In the genomic region with DNA sequence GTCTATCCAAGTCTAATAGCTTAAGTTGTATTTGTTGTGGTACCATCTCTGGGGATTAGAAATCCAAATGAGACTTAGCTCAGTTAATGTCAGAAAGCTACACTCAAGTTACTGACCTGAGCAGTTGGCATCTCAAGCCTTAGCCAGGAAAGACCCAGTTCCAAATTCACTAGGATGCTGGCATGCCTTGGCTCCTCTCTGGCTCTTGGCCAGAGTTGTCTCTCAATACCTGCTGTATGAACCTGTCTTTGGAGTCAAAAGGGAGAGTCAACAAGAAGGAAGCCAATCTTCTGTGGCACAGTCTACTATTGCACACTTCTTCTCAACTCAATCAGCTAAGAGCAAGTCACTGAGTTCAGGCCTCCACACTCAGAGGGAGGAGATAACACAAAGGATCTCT, we compare ENCODE assay signal across 21 mouse cellular contexts.
DNase-seq lines count a peak whose midpoint lies in the region; ATAC-seq and TF ChIP-seq lines count a peak whose summit lies in the region.
"Had no signal": no experiment of that assay in that cellular context is flagged by ENCODE, and none has a peak within 500 bp of the region (broad histone marks: within the 10 kb centered on the region; RNA-seq: fewer than 3 reads in every experiment).

No protein-coding gene starts in this region.

- no peak overlapping the region for H3K27ac ChIP-seq in cerebellum, adult 2 months (ENCODE audit: insufficient read depth, low read length)
- H3K27ac ChIP-seq in liver, postnatal 0 days (ENCODE audit: low read depth) = no peak overlapping the region
- H3K27ac ChIP-seq: embryonic facial prominence, embryonic 10.5 days; embryonic facial prominence, embryonic 12.5 days; forebrain, embryonic 13.5 days; forebrain, embryonic 15.5 days had no signal

- no peaks in the 10 kb centered on the region for H3K27me3 ChIP-seq in cerebellum, adult 2 months (ENCODE audit: control insufficient read depth, insufficient read depth, low read length)
- no peaks in the 10 kb centered on the region for H3K27me3 ChIP-seq in liver, postnatal 0 days (ENCODE audit: insufficient read depth, low read length)
- H3K27me3 ChIP-seq: CH12.LX; embryonic facial prominence, embryonic 12.5 days; forebrain, embryonic 13.5 days; forebrain, embryonic 15.5 days; Patski had no signal

- TF ChIP-seq EP300 in liver, postnatal 0 days (IDR thresholded peaks at IDR 0.05; ENCODE audit: low read depth) = no peak

- DNase-seq in cerebellum, adult 11-12 months = peak; percentile 15
- DNase-seq in cerebellum, adult 11 months = no peak
- peak; percentile 20 to 45 for DNase-seq in cerebellum, adult 2 months
- peak; percentile 66 to 74 for DNase-seq in cerebellum, postnatal 10 days
- DNase-seq in cerebellum, adult 8-10 months = no peak
- peak; percentile 14 to 18 for DNase-seq in cerebellum, postnatal 36 days
- no peak for DNase-seq in liver, postnatal 0 days
- DNase-seq: adrenal gland, adult 8-10 months; adrenal gland, postnatal 14 days; B cell, adult 2 months; forebrain, postnatal 0 days had no signal

- no peak for TF ChIP-seq POLR2A in cerebellum, adult 2 months (IDR thresholded peaks at IDR 0.05; ENCODE audit: borderline replicate concordance, insufficient read depth, low read length)

- ATAC-seq in cerebellum, adult (ENCODE audit: insufficient number of reproducible peaks, low FRiP score, low TSS enrichment) = no peak
- no peak for ATAC-seq in liver, postnatal 0 days
- ATAC-seq: activated CD4-positive, CD25-positive, alpha-beta regulatory T cell, adult 4 months; CD4-positive, CD25-positive, alpha-beta regulatory T cell, adult 4 months; forebrain, embryonic 13.5 days; forebrain, embryonic 15.5 days; forebrain, postnatal 0 days; Patski had no signal

- no peak overlapping the region for H3K9ac ChIP-seq in liver, postnatal 0 days (replicated peaks)
- H3K9ac ChIP-seq: embryonic facial prominence, embryonic 12.5 days; forebrain, embryonic 13.5 days; forebrain, embryonic 15.5 days; forebrain, postnatal 0 days had no signal

- TF ChIP-seq CTCF in cerebellum, adult 2 months (IDR thresholded peaks at IDR 0.05; ENCODE audit: borderline replicate concordance, insufficient read depth, low read depth, low read length) = no peak
- TF ChIP-seq CTCF in liver, postnatal 0 days (IDR thresholded peaks at IDR 0.05; ENCODE audit: low read depth) = no peak

- H3K4me2 ChIP-seq in liver, postnatal 0 days (ENCODE audit: low read depth, low read length) = no peak overlapping the region
- H3K4me2 ChIP-seq: embryonic facial prominence, embryonic 12.5 days; forebrain, embryonic 13.5 days; forebrain, embryonic 15.5 days had no signal

- no peaks in the 10 kb centered on the region for H3K9me3 ChIP-seq in liver, postnatal 0 days (ENCODE audit: low read length)
- H3K9me3 ChIP-seq: embryonic facial prominence, embryonic 10.5 days; embryonic facial prominence, embryonic 12.5 days; forebrain, embryonic 13.5 days; forebrain, embryonic 15.5 days; G1E had no signal

- no peaks in the 10 kb centered on the region for H3K36me3 ChIP-seq in liver, postnatal 0 days (replicated peaks; ENCODE audit: insufficient read depth, low read length)
- H3K36me3 ChIP-seq: embryonic facial prominence, embryonic 10.5 days; embryonic facial prominence, embryonic 12.5 days; forebrain, embryonic 15.5 days; G1E had no signal

- H3K4me1 ChIP-seq in cerebellum, adult 2 months (ENCODE audit: control insufficient read depth, insufficient read depth, low read length) = peaks cover 10% of the 10 kb centered on the region; the same call in 1 of the 2 replicates
- H3K4me1 ChIP-seq in liver, postnatal 0 days (ENCODE audit: insufficient read depth) = no peaks in the 10 kb centered on the region
- H3K4me1 ChIP-seq: embryonic facial prominence, embryonic 10.5 days; embryonic facial prominence, embryonic 12.5 days; forebrain, embryonic 13.5 days had no signal

- no peak overlapping the region for H3K4me3 ChIP-seq in cerebellum, adult 2 months (replicated peaks; ENCODE audit: insufficient read depth, low read depth, low read length)
- H3K4me3 ChIP-seq in liver, postnatal 0 days (ENCODE audit: low read depth, low read length) = no peak overlapping the region
- H3K4me3 ChIP-seq: embryonic facial prominence, embryonic 10.5 days; embryonic facial prominence, embryonic 12.5 days; forebrain, embryonic 13.5 days; forebrain, embryonic 15.5 days had no signal

Comparison
In these comparisons a context has a peak if more than half of its experiments do, and no peak if none do; other contexts are left out.
1. DNase-seq: peak in cerebellum, adult 11-12 months (single experiment), cerebellum, adult 2 months (2 of 2), cerebellum, postnatal 10 days (2 of 2) and cerebellum, postnatal 36 days (2 of 2); none in cerebellum, adult 11 months (single experiment), cerebellum, adult 8-10 months (single experiment) and liver, postnatal 0 days (single experiment).